Mouse (Mus musculus) megakaryocyte, embryonic 14.5 days (primary cell): ENCODE results near the gene Limd1.

Experiments used
- FLI1 ChIP-seq: IDR thresholded peaks from 2 replicates; pipeline ENCODE4 v1.6.1; 2012; ENCODE audit warnings: low read length, inconsistent platforms, mixed read lengths
- GATA1 ChIP-seq: IDR thresholded peaks from 3 replicates; pipeline ENCODE4 v1.6.1; 2012; ENCODE audit warnings: mixed read lengths, low read length, inconsistent platforms, borderline replicate concordance

DNA sequence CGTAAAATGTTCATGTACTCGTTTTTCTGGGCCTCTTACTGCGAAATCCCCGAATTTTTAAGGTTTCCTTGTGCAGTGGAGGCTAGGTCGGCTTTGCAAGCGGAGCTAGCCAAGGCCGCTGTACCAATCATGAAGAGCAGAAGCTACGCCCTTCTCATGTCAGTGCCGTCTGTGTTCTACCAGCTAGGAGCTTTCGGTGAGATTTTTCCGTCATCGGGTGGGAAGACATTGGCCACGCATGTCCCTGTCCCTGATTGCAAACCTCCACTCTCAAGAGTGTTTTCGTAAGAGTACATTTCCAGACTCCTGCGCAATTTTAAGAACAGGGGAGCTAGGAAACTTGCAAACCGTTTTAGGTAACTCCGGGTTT is 50.4 kb downstream of the Limd1 start:
- TF ChIP-seq GATA1 (no peak), FLI1 (no peak)
